Mouse (Mus musculus): ENCODE measurements around the gene Tead4.

GRCm38 (mm10) chr6:128261486-128261885, 39.1 kb downstream of the Tead4 start:
- no peak for TF ChIP-seq CTCF (IDR thresholded peaks at IDR 0.05; ENCODE audit: low read depth, low read length)
- no peak for TF ChIP-seq POLR2A (IDR thresholded peaks at IDR 0.05; ENCODE audit: extremely low read depth, insufficient read depth, low read length)
